Mouse (Mus musculus) sigmoid colon, adult 10 weeks (tissue): ENCODE results near the gene Pdgfc. TPM values are rescaled to one million over a fixed set of nuclear protein-coding genes. Genes with fewer than 3 reads are reported as not detected.

Source experiments
- polyA plus RNA-seq: library from polyadenylated mRNA; stranded (reverse); fragments of 350-450 nt; fragmentation: Illumina TruSeq; extraction: RNeasy Lipid Tissue Mini Kit (QIAGEN cat#74804); gene quantifications from one replicate; pipeline ENCODE4 v1.2.3, GENCODE M21; 2014; ENCODE audit warnings: low read depth, low replicate concordance

Gene Pdgfc
- 7.3 TPM for polyA plus RNA-seq

GRCm38 (mm10) chr3:81036151-81036553, at the start of gene Pdgfc:
Pdgfc (plus strand) TSS chr3:81036416.

Other genes starting within 250 kb of the Pdgfc start
- gene Gria2, start 233.6 kb upstream of the Pdgfc start, polyA plus RNA-seq: 2.1 TPM
- 4.9 TPM for gene Glrb, start 122.8 kb upstream of the Pdgfc start, polyA plus RNA-seq